Mouse (Mus musculus) forebrain, embryonic 16.5 days (tissue): ENCODE measurements around the gene Fryl. TPM values are rescaled to one million over a fixed set of nuclear protein-coding genes. Genes with fewer than 3 reads are reported as not detected.

Experiments
- ATAC-seq: fragments of 200-750 bp; cut with Nextera tagmentation; 2 replicates; pipeline ENCODE4 v1.8.0; 2017; ENCODE audit warnings: mild to moderate bottlenecking, moderate library complexity
- H3K27ac ChIP-seq: fragments of 300-500 bp; sonication (generic); 2 replicates; pipeline ENCODE4 v1.5.1; 2014; ENCODE audit warnings: low read length, control low read depth
- H3K27me3 ChIP-seq: fragments of 300-500 bp; sonication (generic); replicated peaks from 2 replicates; pipeline ENCODE4 v1.6.1; 2014; ENCODE audit warnings: low read length; ENCODE audit not compliant: control insufficient read depth, insufficient read depth
- H3K36me3 ChIP-seq: fragments of 300-500 bp; sonication (generic); 2 replicates; pipeline ENCODE4 v1.6.1; 2014; ENCODE audit not compliant: control insufficient read depth, insufficient read depth
- H3K4me1 ChIP-seq: fragments of 300-500 bp; sonication (generic); replicated peaks from 2 replicates; pipeline ENCODE4 v1.6.1; 2014; ENCODE audit warnings: low read length; ENCODE audit not compliant: control insufficient read depth, insufficient read depth
- H3K4me2 ChIP-seq: fragments of 300-500 bp; sonication (generic); 2 replicates; pipeline ENCODE4 v1.6.1; 2014; ENCODE audit warnings: mild to moderate bottlenecking, low read length, control low read depth
- H3K4me3 ChIP-seq: fragments of 300-500 bp; sonication (generic); replicated peaks from 2 replicates; pipeline ENCODE4 v1.5.1; 2014; ENCODE audit warnings: mild to moderate bottlenecking, low read length, control low read depth
- H3K9ac ChIP-seq: fragments of 300-500 bp; sonication (generic); replicated peaks from 2 replicates; pipeline ENCODE4 v1.6.1; 2014; ENCODE audit warnings: low read depth, low read length, control low read depth
- H3K9me3 ChIP-seq: fragments of 300-500 bp; sonication (generic); 2 replicates; pipeline ENCODE4 v1.6.1; 2016; ENCODE audit warnings: low read length; ENCODE audit not compliant: control insufficient read depth
- WGBS: fragments of 180-500 bp; shearing (Covaris S2); extraction: QIAGEN DNeasy Blood & Tissue Kit; methylation state at CpG from one replicate; pipeline ENCODE4 v1.1.7; 2014; 5-methylcytosine and 5-hydroxymethylcytosine counted together
- polyA plus RNA-seq: library from polyadenylated mRNA; unstranded; fragments of >200 nt; fragmentation: Nextera tagmentation; extraction: Ambion mirVana; gene quantifications from 2 replicates; pipeline ENCODE4 v1.2.1, GENCODE M21; 2015

The Fryl gene
- 48.4 and 50.7 TPM in 2 replicates for polyA plus RNA-seq

DNA sequence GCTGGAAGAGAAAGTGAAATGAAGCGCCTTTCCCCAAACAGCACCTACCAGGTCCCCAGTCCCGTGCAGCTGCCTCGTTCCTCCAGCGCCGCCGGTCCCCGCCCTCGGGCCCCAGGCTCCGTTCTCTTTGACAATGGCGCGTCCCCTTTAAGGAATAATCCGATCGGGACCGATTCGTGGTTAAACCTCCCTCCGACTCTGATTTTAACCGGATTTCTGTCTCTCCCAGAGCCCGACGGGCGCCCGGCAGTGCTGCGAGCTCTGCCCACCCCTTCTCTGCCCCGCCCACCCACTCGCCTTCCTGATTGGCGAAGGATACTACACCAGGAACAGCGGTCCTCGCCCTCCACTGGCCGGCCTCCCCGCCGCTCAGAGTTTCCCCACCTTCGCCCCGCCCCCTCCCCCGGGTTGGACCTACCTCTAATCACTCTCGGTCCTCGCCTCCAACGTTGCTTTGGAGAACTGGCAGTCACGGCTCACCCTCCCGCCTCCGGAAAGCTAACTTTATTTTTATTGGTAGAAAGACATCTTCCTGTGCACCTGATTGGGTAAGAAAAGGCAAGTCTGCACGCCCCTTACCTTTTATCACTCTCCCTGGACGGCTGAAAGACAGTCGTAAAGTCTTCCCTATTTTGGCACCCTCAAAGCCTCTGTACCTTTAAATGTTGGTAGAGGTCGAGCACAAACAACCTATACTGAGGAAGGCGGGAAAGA is at the start of gene Fryl:
TSS of gene Fryl (minus strand) at position 268 of the 714 bp plus-strand sequence.
- H3K9ac ChIP-seq = peak within 1 kb of the TSS; percentile 88
- H3K27me3 ChIP-seq = no peaks in the 10 kb centered on the region
- ATAC-seq = peak; percentile 98
- peak within 1 kb of the TSS; percentile 94 for H3K4me3 ChIP-seq
- H3K9me3 ChIP-seq = no peaks in the 10 kb centered on the region
- peak within 1 kb of the TSS; percentile 85 for H3K4me2 ChIP-seq
- H3K4me1 ChIP-seq = peaks cover 17% of the 10 kb centered on the region
- no peaks in the 10 kb centered on the region for H3K36me3 ChIP-seq
- H3K27ac ChIP-seq = peak within 1 kb of the TSS; percentile 97
- under 1% methylated on average over 44 of the region's 44 CpGs for WGBS

DNA sequence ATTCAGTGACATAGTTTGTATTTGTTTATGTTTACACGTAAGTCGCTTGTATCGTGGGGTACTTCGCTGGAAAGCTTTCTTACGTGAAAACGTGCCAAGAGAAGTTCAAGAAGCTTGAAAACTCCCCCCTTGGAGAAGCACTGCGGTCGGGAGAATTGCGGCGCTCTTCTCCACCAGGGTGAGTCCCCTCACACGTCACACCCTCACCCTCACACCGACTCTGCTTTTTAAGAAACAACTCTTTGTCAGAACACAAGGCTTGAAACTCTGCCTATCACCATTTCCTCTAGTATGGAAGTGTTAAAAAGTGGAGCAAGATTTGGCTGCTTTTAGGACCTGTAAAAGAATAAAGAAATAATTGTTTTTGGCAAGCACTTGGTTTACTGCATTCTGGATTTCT is 48.1 kb upstream of the Fryl start:
- ATAC-seq = no peak
- H3K36me3 ChIP-seq = peaks cover 48% of the 10 kb centered on the region
- H3K4me1 ChIP-seq = no peaks in the 10 kb centered on the region

DNA sequence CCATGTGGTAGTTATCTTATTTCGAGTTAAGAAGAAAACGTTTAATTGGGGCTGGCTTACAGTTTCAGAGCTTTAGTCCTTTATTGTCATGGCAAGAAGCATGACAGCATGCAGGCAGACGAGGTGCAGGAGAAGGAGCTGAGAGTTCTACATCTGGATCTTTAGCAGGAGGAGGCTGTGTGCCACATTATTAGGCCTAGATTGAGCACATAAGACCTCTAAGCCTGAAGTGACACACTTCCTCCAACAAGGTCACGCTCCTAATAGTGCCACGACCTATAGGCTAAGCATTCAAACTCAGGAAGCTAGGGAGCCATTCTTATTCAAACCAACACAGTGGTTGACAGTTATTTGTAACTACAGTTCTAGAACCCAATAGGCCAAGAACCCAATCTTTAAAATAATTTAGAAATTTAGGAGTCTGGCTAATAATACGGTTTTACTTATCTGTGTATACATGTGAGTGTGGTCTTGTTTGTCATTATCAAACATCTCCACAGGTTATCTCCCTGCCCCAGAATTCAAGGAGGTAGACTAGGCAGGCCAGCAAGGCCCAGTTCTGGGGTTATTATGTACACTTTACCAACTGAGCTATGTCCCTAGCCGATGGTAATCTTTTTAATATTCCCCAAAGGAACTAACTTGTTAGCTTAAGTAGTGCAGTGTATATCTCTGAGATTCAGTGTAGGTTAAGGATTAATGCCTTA is 45.3 kb upstream of the Fryl start:
- Histone ChIP-seq H3K4me1 (no peaks in the 10 kb centered on the region), H3K27ac (no peak overlapping the region), H3K9ac (no peak overlapping the region), H3K9me3 (no peaks in the 10 kb centered on the region), H3K27me3 (no peaks in the 10 kb centered on the region), H3K4me2 (no peak overlapping the region), H3K4me3 (no peak overlapping the region), H3K36me3 (peaks cover 31% of the 10 kb centered on the region)
- ATAC-seq = no peak
- WGBS = 94% methylated on average over 7 of the region's 7 CpGs

More for the DNA sequence above, 48.1 kb upstream of the Fryl start:
- Histone ChIP-seq H3K27me3 (no peaks in the 10 kb centered on the region), H3K27ac (no peak overlapping the region), H3K4me3 (no peak overlapping the region), H3K9ac (no peak overlapping the region), H3K9me3 (no peaks in the 10 kb centered on the region), H3K4me2 (no peak overlapping the region)
- 82% methylated on average over 12 of the region's 12 CpGs for WGBS

GRCm38 (mm10) chr5:73295916-73296315 is 39.5 kb upstream of the Fryl start:
- Histone ChIP-seq H3K9ac (no peak overlapping the region), H3K4me3 (no peak overlapping the region), H3K27ac (no peak overlapping the region), H3K4me2 (no peak overlapping the region), H3K9me3 (no peaks in the 10 kb centered on the region), H3K4me1 (peaks cover 15% of the 10 kb centered on the region), H3K27me3 (no peaks in the 10 kb centered on the region), H3K36me3 (peaks cover 16% of the 10 kb centered on the region; the same call in 1 of the 2 replicates)
- no peak for ATAC-seq
- WGBS = 83% methylated on average over 4 of the region's 4 CpGs

DNA sequence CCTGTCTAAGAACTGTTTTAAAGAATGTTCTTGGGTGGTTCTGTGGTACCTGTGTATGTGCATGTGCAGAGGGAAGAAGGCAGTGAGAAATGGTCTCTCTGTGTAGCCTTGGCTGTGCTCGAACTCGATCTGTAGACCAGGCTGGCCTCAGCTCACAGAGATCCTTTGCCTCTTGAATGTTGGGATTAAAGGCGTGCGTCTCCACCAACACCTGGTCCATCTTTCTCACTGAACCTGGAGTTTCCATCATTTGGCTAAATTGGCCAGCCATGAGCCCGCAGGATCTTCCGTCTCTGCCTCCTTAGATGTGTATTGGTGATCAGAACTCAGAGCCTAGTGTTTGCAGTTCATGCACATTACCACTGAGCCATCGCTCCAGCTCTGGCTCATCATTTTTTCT is 38.6 kb upstream of the Fryl start:
- ATAC-seq = no peak
- Histone ChIP-seq H3K36me3 (peaks cover 14% of the 10 kb centered on the region; the same call in 1 of the 2 replicates), H3K27me3 (no peaks in the 10 kb centered on the region), H3K4me3 (no peak overlapping the region), H3K9me3 (no peaks in the 10 kb centered on the region), H3K4me1 (peaks cover 15% of the 10 kb centered on the region), H3K9ac (no peak overlapping the region), H3K27ac (no peak overlapping the region), H3K4me2 (no peak overlapping the region)
- 95% methylated on average over 7 of the region's 7 CpGs for WGBS

GRCm38 (mm10) chr5:73293458-73293827 is 37.0 kb upstream of the Fryl start:
- Histone ChIP-seq H3K9ac (peak overlapping the region; percentile 91), H3K36me3 (peaks cover 14% of the 10 kb centered on the region; the same call in 1 of the 2 replicates), H3K27me3 (no peaks in the 10 kb centered on the region), H3K4me3 (peak overlapping the region; percentile 93), H3K4me2 (peak overlapping the region; percentile 66), H3K27ac (no peak overlapping the region), H3K4me1 (peaks cover 15% of the 10 kb centered on the region), H3K9me3 (no peaks in the 10 kb centered on the region)
- no peak for ATAC-seq
- WGBS = 9% methylated on average over 8 of the region's 8 CpGs

DNA sequence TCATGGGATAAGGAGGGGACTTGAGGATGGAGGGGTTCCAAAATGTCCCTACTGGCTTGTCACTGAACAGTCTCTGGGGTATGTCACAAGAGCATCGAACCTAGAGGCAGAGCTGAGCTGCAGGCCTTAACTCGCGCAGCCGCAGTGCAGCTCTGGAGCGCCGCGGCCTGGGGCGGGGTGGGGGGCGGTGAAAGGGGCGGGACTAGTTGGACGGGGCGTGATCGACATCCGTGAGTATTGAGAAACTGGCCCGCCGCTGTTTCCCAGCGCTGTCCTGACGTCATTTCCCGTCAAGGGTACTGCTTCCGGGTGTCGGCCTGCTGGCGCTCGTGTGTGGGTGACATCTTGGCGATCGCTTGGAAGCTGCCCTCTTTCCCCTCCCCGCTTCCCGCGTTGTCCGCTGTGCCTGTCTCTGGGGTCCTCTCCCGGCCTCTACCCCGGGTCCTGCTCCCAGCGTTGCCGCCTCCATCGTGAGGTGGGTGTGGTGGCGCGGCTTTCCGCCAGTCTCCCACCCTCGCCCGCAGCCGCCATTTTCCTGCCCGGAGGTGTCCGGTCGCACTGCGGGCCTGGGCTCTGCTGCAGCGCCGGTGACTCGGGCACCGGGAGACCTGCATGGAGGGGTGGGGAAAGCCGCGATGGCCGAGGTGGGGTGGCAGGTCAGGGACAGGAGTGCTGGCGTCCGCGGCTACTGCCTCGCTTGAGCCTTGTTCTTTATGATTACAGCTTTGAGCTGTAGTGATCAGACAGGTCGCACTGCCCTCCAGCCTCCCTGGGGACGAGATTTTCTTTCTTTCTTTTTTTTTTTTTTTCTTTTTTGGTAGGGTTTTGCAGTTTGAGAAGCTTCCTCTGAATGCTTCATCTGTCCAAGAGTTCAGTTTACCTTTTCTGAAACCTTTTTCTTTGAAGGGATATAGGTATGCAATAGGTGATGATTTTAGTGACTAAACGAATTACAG is 36.4 kb upstream of the Fryl start, which contains the start of gene Ociad1:
TSS of gene Ociad1 (plus strand) at position 283 of the 956 bp plus-strand sequence.
- peak; percentile 99 for ATAC-seq
- Histone ChIP-seq H3K27ac (peak within 1 kb of the TSS; percentile 81), H3K9ac (peak within 1 kb of the TSS; percentile 91), H3K4me1 (peaks cover 15% of the 10 kb centered on the region), H3K4me2 (peak within 1 kb of the TSS; percentile 66), H3K9me3 (no peaks in the 10 kb centered on the region), H3K27me3 (no peaks in the 10 kb centered on the region), H3K4me3 (peak within 1 kb of the TSS; percentile 93), H3K36me3 (peaks cover 12% of the 10 kb centered on the region; the same call in 1 of the 2 replicates)
- under 1% methylated on average over 58 of the region's 58 CpGs for WGBS

GRCm38 (mm10) chr5:73289900-73290299 is 33.5 kb upstream of the Fryl start:
- no peak overlapping the region for H3K9ac ChIP-seq
- H3K36me3 ChIP-seq = peaks cover under 1% of the 10 kb centered on the region; the same call in 1 of the 2 replicates
- WGBS = 58% methylated on average over 2 of the region's 2 CpGs
- no peak overlapping the region for H3K27ac ChIP-seq
- no peaks in the 10 kb centered on the region for H3K27me3 ChIP-seq
- ATAC-seq = no peak
- H3K9me3 ChIP-seq = no peaks in the 10 kb centered on the region
- H3K4me1 ChIP-seq = peaks cover 11% of the 10 kb centered on the region
- no peak overlapping the region for H3K4me2 ChIP-seq
- H3K4me3 ChIP-seq = no peak overlapping the region
